Mouse (Mus musculus) B cell, adult 62 days (primary cell): Measurements from ENCODE around the gene Ints13. TPM values are rescaled to one million over a fixed set of nuclear protein-coding genes. Genes with fewer than 3 reads are reported as not detected.

Experiments used
- total RNA-seq: library from RNA; stranded (reverse); gene quantifications from 4 replicates; pipeline ENCODE4 v1.2.4, GENCODE M21; 2023

Ints13 gene
- 65.0 to 85.5 TPM (median 75.0 TPM) in 4 replicates for total RNA-seq

GRCm38 (mm10) chr6:146577310-146578109 is at the start of gene Ints13:
TSS of gene Ints13 (minus strand) at chr6:146577835.

DNA sequence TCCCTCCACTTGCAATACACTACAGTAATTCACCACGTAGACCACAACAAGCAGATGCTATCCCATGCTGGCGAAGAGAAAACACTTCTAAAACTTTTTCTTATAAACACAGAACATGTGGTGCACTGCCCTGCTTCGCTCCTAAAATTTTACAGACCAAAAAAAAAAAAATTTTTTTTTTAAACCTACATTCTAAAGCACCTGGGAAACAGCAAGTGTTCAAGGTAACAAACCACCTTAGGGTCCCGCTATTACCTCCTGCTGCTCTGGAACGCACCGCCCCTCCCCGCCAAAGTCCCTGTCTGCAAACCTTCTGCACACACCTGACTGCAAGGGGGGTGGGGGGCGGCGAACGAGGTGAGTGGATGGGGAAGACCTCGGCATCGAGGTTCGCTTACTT is 732 bp downstream of the Ints13 start, which contains the start of gene Fgfr1op2:
Gene Fgfr1op2 (plus strand): TSS at position 301 of the 400 bp plus-strand sequence.

DNA sequence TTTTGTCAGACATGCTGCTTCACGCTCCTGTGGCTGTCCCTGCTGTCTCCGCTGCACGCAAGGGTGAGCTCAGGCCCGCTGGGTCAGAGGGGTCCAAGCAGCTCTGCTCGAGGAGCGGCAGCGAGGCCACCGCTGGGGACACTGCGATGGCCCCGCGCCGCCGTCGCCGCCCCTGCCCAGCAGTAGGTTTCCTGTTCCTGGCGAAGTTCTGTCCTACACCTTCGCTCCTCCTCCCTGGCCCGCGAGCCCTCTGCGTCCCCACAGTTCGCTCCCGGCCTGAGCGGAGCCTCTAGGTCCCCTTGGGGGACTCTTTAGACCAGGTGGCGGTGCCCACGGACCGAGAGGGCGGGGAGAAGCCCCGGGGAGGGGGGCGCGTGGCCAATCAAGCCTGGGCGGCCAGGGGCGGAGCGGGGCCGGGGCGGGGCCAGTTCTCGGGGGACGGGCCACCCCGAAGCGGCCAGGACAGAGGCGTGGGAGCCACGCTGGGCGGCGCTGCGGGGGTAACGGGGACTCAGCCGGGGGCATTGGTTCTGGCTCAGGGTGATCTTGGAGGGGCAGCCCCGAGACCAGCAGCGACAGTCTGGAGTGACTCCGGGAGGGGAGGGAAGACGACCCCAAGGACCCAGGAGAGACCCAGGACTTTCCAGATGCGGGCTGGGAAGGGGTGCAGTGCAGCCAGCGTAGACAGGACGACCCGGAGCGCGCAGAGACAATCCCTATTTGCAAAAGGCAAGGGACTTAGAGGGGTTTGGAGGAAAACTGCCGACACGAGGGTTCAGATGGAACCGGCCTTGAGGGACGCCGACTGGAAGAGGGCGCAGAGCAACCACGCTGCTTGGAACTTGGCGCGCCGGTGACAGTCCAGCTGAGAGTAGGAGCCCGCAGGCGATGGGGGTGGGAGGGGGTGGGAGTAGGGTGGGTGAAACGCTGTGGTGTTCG is 75.5 kb downstream of the Ints13 start, which contains the start of gene Itpr2:
Gene Itpr2 (minus strand): TSS at position 358 of the 939 bp plus-strand sequence.

Other genes starting within 250 kb of the Ints13 start
- 167 to 209 TPM (median 192 TPM) in 4 replicates for gene Itpr2, start 75.6 kb downstream of the Ints13 start, total RNA-seq
- gene Fgfr1op2, start 632 bp downstream of the Ints13 start, total RNA-seq = 75.4 to 89.8 TPM (median 82.3 TPM) in 4 replicates
- 33.3 to 37.9 TPM (median 34.7 TPM) in 4 replicates for gene Med21, start 64.7 kb upstream of the Ints13 start, total RNA-seq
- gene Tm7sf3, start 65.0 kb upstream of the Ints13 start, total RNA-seq = 7.0 to 8.8 TPM (median 8.3 TPM) in 4 replicates
- 14.1 to 22.1 TPM (median 19.3 TPM) in 4 replicates for gene Stk38l, start 147.2 kb upstream of the Ints13 start, total RNA-seq
- 0.40 TPM in 1 of 4 replicates, not detected in the others for gene Arntl2, start 218.2 kb upstream of the Ints13 start, total RNA-seq